Comparison of ENCODE assay signal across 24 mouse cellular contexts in the genomic region with DNA sequence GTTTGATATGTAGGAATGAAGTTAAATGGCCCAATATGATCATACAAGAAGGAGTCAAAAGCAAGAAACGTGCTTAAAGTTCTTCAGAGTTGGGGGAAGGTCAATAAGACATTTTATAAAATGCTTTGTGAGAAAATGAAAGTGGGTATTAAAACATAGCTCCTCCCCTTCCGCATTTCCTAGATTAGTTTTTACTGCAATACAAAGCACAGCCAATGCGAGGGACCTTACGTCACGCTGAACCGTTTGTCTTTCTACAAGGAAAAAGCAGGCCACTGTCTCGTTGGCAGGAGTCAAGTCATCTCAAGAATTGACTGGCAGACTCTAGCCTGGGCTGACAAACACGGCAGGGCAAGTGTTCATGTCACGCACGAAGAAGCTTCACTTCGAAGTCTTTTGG.
A peak's percentile ranks its signal among the peaks of the same experiment; 100 is the strongest.
DNase-seq lines count a peak whose midpoint lies in the region; ATAC-seq and TF ChIP-seq lines count a peak whose summit lies in the region.
"Had no signal": no experiment of that assay in that cellular context is flagged by ENCODE, and none has a peak within 500 bp of the region (broad histone marks: within the 10 kb centered on the region; RNA-seq: fewer than 3 reads in every experiment).

No protein-coding gene starts in this region.

- no peak overlapping the region for H3K4me2 ChIP-seq in neural tube, embryonic 15.5 days
- H3K4me2 ChIP-seq in CH12.LX (ENCODE audit: insufficient read depth, low read depth, poor library complexity, severe bottlenecking): peak overlapping the region; percentile 19; the same call in 1 of the 2 replicates
- H3K4me2 ChIP-seq in intestine, postnatal 0 days (replicated peaks; ENCODE audit: low read depth): no peak overlapping the region
- H3K4me2 ChIP-seq: embryonic facial prominence, embryonic 12.5 days; embryonic facial prominence, embryonic 15.5 days; forebrain, embryonic 12.5 days; forebrain, embryonic 15.5 days; heart, embryonic 11.5 days; hindbrain, embryonic 12.5 days; hindbrain, embryonic 15.5 days had no signal

- TF ChIP-seq POLR2A in CH12.LX (IDR thresholded peaks at IDR 0.05; ENCODE audit: low read depth, low read length): no peak

- no peak overlapping the region for H3K27ac ChIP-seq in neural tube, embryonic 15.5 days (replicated peaks)
- no peak overlapping the region for H3K27ac ChIP-seq in CH12.LX (ENCODE audit: insufficient read depth, low read depth)
- H3K27ac ChIP-seq in intestine, postnatal 0 days (ENCODE audit: low read depth, low read length): no peak overlapping the region
- H3K27ac ChIP-seq: embryonic facial prominence, embryonic 12.5 days; embryonic facial prominence, embryonic 15.5 days; forebrain, embryonic 12.5 days; forebrain, embryonic 15.5 days; heart, adult 2 months; hindbrain, embryonic 12.5 days; hindbrain, embryonic 15.5 days had no signal

- TF ChIP-seq EP300 in CH12.LX (IDR thresholded peaks at IDR 0.05; ENCODE audit: low read length): no peak

- no peaks in the 10 kb centered on the region for H3K27me3 ChIP-seq in neural tube, embryonic 15.5 days (replicated peaks)
- no peaks in the 10 kb centered on the region for H3K27me3 ChIP-seq in CH12.LX (replicated peaks)
- no peaks in the 10 kb centered on the region for H3K27me3 ChIP-seq in intestine, postnatal 0 days (replicated peaks; ENCODE audit: control insufficient read depth, insufficient read depth, low read length)
- H3K27me3 ChIP-seq: embryonic facial prominence, embryonic 12.5 days; embryonic facial prominence, embryonic 15.5 days; forebrain, embryonic 12.5 days; forebrain, embryonic 15.5 days; hindbrain, embryonic 12.5 days; hindbrain, embryonic 15.5 days; Patski had no signal

- no peak for TF ChIP-seq CTCF in CH12.LX (conservative IDR thresholded peaks at IDR 0.05 in 1 of 2, IDR thresholded peaks at IDR 0.05 in 1 of 2; ENCODE audit: low read depth in 2 of 2, low read length in 2 of 2)
- no peak for TF ChIP-seq CTCF in intestine, postnatal 0 days (IDR thresholded peaks at IDR 0.05; ENCODE audit: low read depth)

- WGBS in neural tube, embryonic 15.5 days: 85% methylated on average over 11 of the region's 11 CpGs
- 76% methylated on average over 11 of the region's 11 CpGs for WGBS in intestine, postnatal 0 days

- TF ChIP-seq RAD21 in CH12.LX (IDR thresholded peaks at IDR 0.05; ENCODE audit: low read depth, low read length): no peak

- H3K9me3 ChIP-seq in neural tube, embryonic 15.5 days (replicated peaks): no peaks in the 10 kb centered on the region
- H3K9me3 ChIP-seq in CH12.LX (replicated peaks; ENCODE audit: low read length): no peaks in the 10 kb centered on the region
- H3K9me3 ChIP-seq in intestine, postnatal 0 days (ENCODE audit: control insufficient read depth): no peaks in the 10 kb centered on the region
- H3K9me3 ChIP-seq: embryonic facial prominence, embryonic 12.5 days; embryonic facial prominence, embryonic 15.5 days; forebrain, embryonic 12.5 days; forebrain, embryonic 15.5 days; hindbrain, embryonic 12.5 days; hindbrain, embryonic 15.5 days had no signal

- no peaks in the 10 kb centered on the region for H3K79me2 ChIP-seq in CH12.LX (replicated peaks; ENCODE audit: control insufficient read depth, extremely low read depth, insufficient read depth, poor library complexity, severe bottlenecking)

- no peak overlapping the region for H3K4me3 ChIP-seq in neural tube, embryonic 15.5 days (replicated peaks)
- no peak overlapping the region for H3K4me3 ChIP-seq in CH12.LX (replicated peaks in 1 of 3; ENCODE audit: low read depth in 2 of 3, low read length in 2 of 3, poor library complexity in 1 of 3)
- H3K4me3 ChIP-seq in intestine, postnatal 0 days (ENCODE audit: low read depth, low read length): no peak overlapping the region
- H3K4me3 ChIP-seq: embryonic facial prominence, embryonic 12.5 days; embryonic facial prominence, embryonic 15.5 days; forebrain, embryonic 12.5 days; forebrain, embryonic 15.5 days; heart, adult 2 months; hindbrain, embryonic 12.5 days; hindbrain, embryonic 15.5 days had no signal

- H3K36me3 ChIP-seq in neural tube, embryonic 15.5 days: no peaks in the 10 kb centered on the region
- H3K36me3 ChIP-seq in CH12.LX (replicated peaks in 1 of 2; ENCODE audit: control insufficient read depth in 1 of 2, insufficient read depth in 1 of 2, low read length in 1 of 2): no peaks in the 10 kb centered on the region
- H3K36me3 ChIP-seq in intestine, postnatal 0 days (ENCODE audit: control insufficient read depth, insufficient read depth): no peaks in the 10 kb centered on the region
- H3K36me3 ChIP-seq: embryonic facial prominence, embryonic 12.5 days; embryonic facial prominence, embryonic 15.5 days; forebrain, embryonic 12.5 days; forebrain, embryonic 15.5 days; hindbrain, embryonic 12.5 days; hindbrain, embryonic 15.5 days had no signal

- dilution Hi-C loops in CH12.LX (cut with MboI; ENCODE audit: extremely low pct_ligation_motif_present, extremely low pct_unique_long_range_greater_than_20kb, low sequenced_read_pairs): no loop called here

- ATAC-seq in neural tube, embryonic 15.5 days (ENCODE audit: low FRiP score): no peak
- peak; percentile 44; the same call in 1 of the 2 replicates for ATAC-seq in granulocyte monocyte progenitor cell, adult 5-6 weeks (replicated peaks; ENCODE audit: poor library complexity, severe bottlenecking)
- peak; percentile 42; the same call in 1 of the 2 replicates for ATAC-seq in megakaryocyte progenitor cell, adult 5-6 weeks (replicated peaks; ENCODE audit: poor library complexity)
- no peak for ATAC-seq in cerebellum, adult (ENCODE audit: insufficient number of reproducible peaks, low FRiP score, low TSS enrichment)
- no peak for ATAC-seq in intestine, postnatal 0 days
- ATAC-seq: forebrain, embryonic 15.5 days; intestine, embryonic 16.5 days; Patski had no signal

- H3K9ac ChIP-seq in neural tube, embryonic 15.5 days (replicated peaks): no peak overlapping the region
- no peak overlapping the region for H3K9ac ChIP-seq in CH12.LX (ENCODE audit: insufficient read depth, low read depth)
- no peak overlapping the region for H3K9ac ChIP-seq in intestine, postnatal 0 days (ENCODE audit: low read depth, low read length)
- H3K9ac ChIP-seq: embryonic facial prominence, embryonic 12.5 days; embryonic facial prominence, embryonic 15.5 days; forebrain, embryonic 12.5 days; forebrain, embryonic 15.5 days; hindbrain, embryonic 12.5 days; hindbrain, embryonic 15.5 days had no signal

- no peaks in the 10 kb centered on the region for H3K4me1 ChIP-seq in neural tube, embryonic 15.5 days
- peaks cover 6 to 7% of the 10 kb centered on the region in 2 experiments for H3K4me1 ChIP-seq in CH12.LX (ENCODE audit: control insufficient read depth in 1 of 2, insufficient read depth in 2 of 2)
- H3K4me1 ChIP-seq in intestine, postnatal 0 days (replicated peaks; ENCODE audit: control insufficient read depth, insufficient read depth, low read length): peaks cover 5% of the 10 kb centered on the region; the same call in 1 of the 2 replicates
- H3K4me1 ChIP-seq: embryonic facial prominence, embryonic 15.5 days; forebrain, embryonic 12.5 days; forebrain, embryonic 15.5 days; hindbrain, embryonic 15.5 days had no signal

- in situ Hi-C loops in CH12.LX (cut with MboI; ENCODE audit: low pct_ligation_motif_present, low pct_unique_long_range_greater_than_20kb, low sequenced_read_pairs): no loop called here

- peak; percentile 13 for DNase-seq in neural tube, embryonic 10.5 days (ENCODE audit: extremely low spot score, low spot score)
- peak; percentile 20 for DNase-seq in CH12.LX (ENCODE audit: extremely low read depth)
- no peak for DNase-seq in kidney, adult 8-10 months
- DNase-seq: adrenal gland, postnatal 14 days; cerebellum, adult 11-12 months; cerebellum, adult 8-10 months; cerebellum, postnatal 10 days; gastrocnemius, postnatal 25 days; heart, adult 2 months; kidney, adult 2 months had no signal

TF ChIP-seq in CH12.LX, 34 proteins besides CTCF, POLR2A, EP300 and RAD21:
- TF ChIP-seq RCOR1 (conservative IDR thresholded peaks at IDR 0.05; ENCODE audit: low read depth, low read length): no peak
- no peak for TF ChIP-seq MYC (IDR thresholded peaks at IDR 0.05; ENCODE audit: low read depth, low read length)
- TF ChIP-seq BHLHE40 (IDR thresholded peaks at IDR 0.05; ENCODE audit: low read depth, low read length): 0 out of 2 replicates have a peak, but pooled peaks have one; percentile 18
- TF ChIP-seq IRF4 (IDR thresholded peaks at IDR 0.05; ENCODE audit: low read depth, low read length): peak; percentile 71; the same call in 1 of the 2 replicates
- no peak for TF ChIP-seq E2F4 (IDR thresholded peaks at IDR 0.05; ENCODE audit: insufficient replicate concordance, low read depth, low read length)
- TF ChIP-seq ELF1 (IDR thresholded peaks at IDR 0.05; ENCODE audit: low read depth, low read length): 0 out of 2 replicates have a peak, but pooled peaks have one; percentile 45

Comparison
In these comparisons a context has a peak if more than half of its experiments do, and no peak if none do; other contexts are left out.
1. DNase-seq: peak in neural tube, embryonic 10.5 days (single experiment) and CH12.LX (single experiment); none in kidney, adult 8-10 months (0 of 2).
2. ATAC-seq: peak in granulocyte monocyte progenitor cell, adult 5-6 weeks (single experiment) and megakaryocyte progenitor cell, adult 5-6 weeks (single experiment); none in neural tube, embryonic 15.5 days (single experiment), cerebellum, adult (single experiment) and intestine, postnatal 0 days (single experiment).